Mouse (Mus musculus) layer of hippocampus, adult 2 months (tissue): ENCODE results near the gene Srebf1. TPM values are rescaled to one million over a fixed set of nuclear protein-coding genes. Genes with fewer than 3 reads are reported as not detected.

Experiments used
- DNase-seq, 2 experiments: peaks; one replicate each; pipeline ENCODE4 v3.0.0; 2022; ENCODE audit warnings: low spot score in 2 of 2
- H3K27ac ChIP-seq: fragments of 200-600 bp; 2 replicates; pipeline ENCODE4 v1.8.1; 2022
- H3K4me3 ChIP-seq: fragments of 200-600 bp; 2 replicates; pipeline ENCODE4 v1.8.1; 2022; ENCODE audit warnings: mild to moderate bottlenecking
- CTCF ChIP-seq: fragments of 200-600 bp; conservative IDR thresholded peaks from 2 replicates; pipeline ENCODE4 v1.8.1; 2022; ENCODE audit warnings: antibody characterized with exemption, mild to moderate bottlenecking, moderate library complexity
- total RNA-seq, 2 experiments: library from RNA; stranded (reverse); gene quantifications; 2 replicates each; pipeline ENCODE4 v1.2.3; 2021

The Srebf1 gene
- total RNA-seq, 2 experiments from 2014 or later, result 64.2 to 70.8 TPM

DNA sequence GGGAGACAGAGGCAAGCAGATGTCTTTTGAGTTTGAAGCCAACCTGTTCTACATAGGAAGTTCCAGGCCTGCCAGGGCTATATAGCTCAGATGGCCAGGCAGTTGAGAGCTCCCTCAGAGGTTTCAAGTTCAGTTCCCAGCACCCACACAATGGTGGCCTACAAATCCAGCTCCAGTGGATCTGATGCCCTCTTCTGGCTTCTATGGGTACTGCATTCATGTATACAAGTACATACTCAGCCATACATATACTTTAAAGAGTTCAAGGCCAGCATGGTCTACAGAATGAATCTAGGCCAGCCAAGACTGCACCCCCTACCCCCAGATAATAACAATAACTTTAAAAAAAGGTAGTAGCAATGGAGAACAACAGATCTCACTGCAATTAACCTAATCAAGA, 27.3 kb downstream of the Srebf1 start:
- H3K27ac ChIP-seq, result 0 out of 2 replicates have a peak overlapping the region, but pooled peaks have one; percentile 18
- peak; percentile 76 for TF ChIP-seq CTCF
- DNase-seq, result no peak
- no peak overlapping the region for H3K4me3 ChIP-seq

DNA sequence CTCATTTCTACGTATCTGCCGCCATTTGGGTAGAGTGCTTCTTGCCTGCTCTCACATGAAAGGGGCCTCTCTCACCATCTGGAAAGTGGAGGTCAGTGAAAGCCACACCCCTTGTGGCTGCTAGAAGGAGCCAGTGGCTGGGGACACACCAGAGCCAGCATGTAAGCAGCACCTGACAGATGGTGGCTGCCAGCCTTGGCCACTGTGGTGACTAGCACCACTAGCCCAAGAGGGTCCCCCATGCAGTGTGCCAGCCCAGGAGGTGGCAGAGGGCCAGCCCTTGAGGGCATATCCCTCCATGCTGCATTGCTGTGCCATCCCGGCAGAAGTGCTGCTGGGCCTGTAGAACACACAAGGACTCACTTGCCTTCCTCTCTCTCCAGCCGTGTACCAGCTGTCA, 28.8 kb downstream of the Srebf1 start:
- H3K4me3 ChIP-seq, result no peak overlapping the region
- no peak overlapping the region for H3K27ac ChIP-seq
- TF ChIP-seq CTCF, result no peak
- DNase-seq, result no peak

DNA sequence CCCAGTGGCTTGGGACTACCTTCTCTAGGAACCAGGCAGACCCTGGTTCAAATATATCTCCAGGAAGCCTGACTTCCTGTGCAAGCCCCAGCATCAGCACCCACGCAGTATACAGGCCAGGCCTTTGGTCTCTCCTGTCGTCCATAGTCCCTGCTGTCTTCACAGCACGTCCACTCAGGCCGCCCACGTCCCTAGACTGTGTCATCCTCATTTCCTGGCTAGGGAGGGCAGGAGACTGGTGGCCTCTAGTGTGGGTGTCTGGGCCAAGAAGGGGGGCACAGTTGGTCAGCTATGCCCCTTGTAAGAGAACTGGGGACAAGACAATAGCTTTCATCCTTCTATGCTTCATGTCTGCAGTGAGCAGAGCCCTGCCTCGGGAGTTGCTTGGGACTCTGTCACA, 29.8 kb downstream of the Srebf1 start:
- no peak for DNase-seq
- TF ChIP-seq CTCF, result no peak
- 0 out of 2 replicates have a peak overlapping the region, but pooled peaks have one; percentile 7 for H3K27ac ChIP-seq
- no peak overlapping the region for H3K4me3 ChIP-seq

DNA sequence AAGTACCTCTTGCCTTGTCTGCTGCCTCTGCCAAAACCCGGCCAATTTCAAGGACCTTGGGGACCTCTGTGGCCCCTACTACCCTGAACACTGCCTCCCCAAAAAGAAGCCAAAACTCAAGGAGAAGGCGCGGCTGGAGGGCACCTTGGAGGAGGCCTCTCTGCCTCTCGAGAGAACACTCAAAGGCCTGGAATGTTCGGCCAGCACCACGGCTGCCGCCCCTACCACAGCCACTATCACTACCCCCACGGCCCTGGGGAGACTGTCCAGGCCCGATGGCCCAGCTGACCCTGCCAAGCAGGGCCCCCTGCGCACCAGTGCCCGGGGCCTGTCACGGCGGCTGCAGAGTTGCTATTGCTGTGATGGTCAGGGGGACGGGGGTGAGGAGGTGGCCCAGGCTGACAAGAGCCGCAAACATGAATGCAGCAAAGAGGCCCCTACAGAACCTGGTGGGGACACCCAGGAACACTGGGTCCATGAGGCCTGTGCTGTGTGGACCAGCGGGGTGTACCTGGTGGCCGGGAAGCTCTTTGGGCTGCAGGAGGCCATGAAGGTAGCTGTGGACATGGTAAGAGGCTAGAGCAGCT, 32.2 kb downstream of the Srebf1 start:
- no peak for DNase-seq
- peak overlapping the region; percentile 74 for H3K27ac ChIP-seq
- TF ChIP-seq CTCF, result no peak
- H3K4me3 ChIP-seq, result no peak overlapping the region

DNA sequence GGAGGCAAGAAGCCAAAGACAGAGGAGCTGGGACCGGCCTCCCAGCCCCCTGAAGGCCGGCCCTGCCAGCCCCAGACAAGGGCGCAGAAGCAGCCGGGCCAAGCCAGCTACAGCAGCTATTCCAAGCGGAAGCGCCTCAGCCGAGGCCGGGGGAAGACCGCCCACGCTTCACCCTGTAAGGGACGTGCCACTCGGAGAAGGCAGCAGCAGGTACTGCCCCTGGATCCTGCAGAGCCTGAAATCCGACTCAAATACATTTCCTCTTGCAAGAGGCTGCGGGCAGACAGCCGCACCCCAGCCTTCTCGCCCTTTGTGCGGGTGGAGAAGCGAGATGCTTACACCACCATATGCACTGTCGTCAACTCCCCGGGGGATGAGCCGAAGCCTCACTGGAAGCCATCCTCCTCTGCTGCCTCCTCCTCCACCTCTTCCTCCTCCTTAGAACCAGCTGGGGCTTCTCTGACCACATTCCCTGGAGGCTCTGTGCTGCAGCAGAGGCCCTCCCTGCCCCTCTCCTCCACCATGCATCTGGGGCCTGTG, 32.8 kb downstream of the Srebf1 start:
- H3K4me3 ChIP-seq, result no peak overlapping the region
- TF ChIP-seq CTCF, result no peak
- no peak for DNase-seq
- peak overlapping the region; percentile 74 for H3K27ac ChIP-seq

DNA sequence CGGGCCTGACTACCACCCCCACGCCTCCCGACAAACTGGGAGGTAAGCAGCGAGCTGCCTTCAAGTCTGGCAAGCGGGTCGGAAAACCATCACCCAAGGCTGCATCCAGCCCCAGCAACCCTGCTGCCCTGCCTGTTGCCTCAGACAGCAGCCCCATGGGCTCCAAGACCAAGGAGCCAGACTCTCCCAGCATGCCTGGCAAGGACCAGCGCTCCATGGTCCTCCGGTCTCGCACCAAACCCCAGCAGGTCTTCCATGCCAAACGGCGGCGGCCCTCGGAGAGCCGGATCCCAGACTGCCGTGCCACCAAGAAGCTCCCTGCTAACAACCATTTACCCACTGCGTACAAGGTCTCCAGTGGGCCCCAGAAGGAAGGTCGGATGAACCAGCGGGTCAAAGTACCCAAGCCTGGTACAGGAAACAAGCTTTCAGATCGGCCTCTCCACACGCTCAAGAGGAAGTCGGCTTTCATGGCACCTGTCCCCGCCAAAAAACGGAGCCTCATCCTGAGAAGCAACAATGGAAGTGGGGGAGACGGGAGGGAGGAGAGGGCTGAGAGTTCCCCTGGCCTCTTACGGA, 34.0 kb downstream of the Srebf1 start:
- no peak for TF ChIP-seq CTCF
- Histone ChIP-seq H3K27ac (peak overlapping the region; percentile 74; the same call in 1 of the 2 replicates), H3K4me3 (no peak overlapping the region)
- DNase-seq, result no peak

DNA sequence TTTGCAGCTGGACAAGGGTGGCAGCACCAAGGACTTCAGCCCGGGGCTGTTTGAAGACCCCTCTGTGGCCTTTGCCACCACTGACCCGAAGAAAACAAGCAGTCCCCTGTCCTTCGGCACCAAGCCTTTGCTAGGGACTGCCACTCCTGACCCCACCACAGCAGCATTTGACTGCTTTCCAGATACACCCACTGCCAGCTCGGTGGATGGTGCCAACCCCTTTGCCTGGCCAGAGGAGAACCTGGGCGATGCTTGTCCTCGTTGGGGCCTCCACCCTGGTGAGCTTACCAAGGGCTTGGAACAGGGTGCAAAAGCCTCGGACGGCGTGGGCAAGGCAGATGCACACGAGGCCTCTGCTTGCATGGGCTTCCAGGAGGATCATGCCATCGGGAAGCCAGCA, 35.3 kb downstream of the Srebf1 start:
- DNase-seq, result no peak
- no peak for TF ChIP-seq CTCF
- Histone ChIP-seq H3K27ac (peak overlapping the region; percentile 93; the same call in 1 of the 2 replicates), H3K4me3 (no peak overlapping the region)

DNA sequence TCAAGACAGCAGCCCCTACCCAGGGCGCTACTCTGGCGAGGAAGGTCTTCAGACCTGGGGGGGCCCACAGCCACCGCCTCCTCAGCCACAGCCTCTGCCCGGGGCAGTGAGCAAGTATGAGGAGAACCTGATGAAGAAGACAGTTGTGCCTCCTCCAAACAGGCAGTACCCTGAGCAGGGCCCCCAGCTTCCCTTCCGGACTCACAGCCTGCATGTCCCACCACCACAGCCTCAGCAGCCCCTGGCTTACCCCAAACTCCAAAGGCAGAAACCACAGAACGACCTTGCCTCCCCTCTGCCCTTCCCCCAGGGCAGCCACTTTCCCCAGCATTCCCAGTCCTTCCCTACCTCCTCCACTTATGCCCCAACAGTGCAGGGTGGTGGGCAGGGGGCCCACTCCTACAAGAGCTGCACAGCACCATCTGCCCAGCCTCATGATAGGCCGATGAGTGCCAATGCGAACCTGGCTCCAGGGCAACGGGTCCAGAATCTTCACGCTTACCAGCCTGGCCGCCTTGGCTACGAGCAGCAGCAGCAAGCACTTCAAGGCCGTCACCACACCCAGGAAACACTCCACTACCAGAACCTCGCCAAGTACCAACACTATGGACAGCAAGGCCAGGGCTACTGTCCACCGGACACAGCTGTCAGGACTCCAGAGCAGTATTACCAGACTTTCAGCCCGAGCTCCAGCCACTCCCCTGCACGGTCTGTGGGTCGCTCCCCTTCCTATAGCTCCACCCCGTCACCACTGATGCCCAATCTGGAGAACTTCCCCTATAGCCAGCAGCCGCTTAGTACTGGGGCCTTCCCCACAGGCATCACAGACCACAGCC, 36.8 kb downstream of the Srebf1 start:
- no peak for TF ChIP-seq CTCF
- H3K4me3 ChIP-seq, result peak overlapping the region; percentile 18; the same call in 1 of the 2 replicates
- peak overlapping the region; percentile 93 for H3K27ac ChIP-seq
- DNase-seq, result peak in 1 of 2 experiments; percentile 60

DNA sequence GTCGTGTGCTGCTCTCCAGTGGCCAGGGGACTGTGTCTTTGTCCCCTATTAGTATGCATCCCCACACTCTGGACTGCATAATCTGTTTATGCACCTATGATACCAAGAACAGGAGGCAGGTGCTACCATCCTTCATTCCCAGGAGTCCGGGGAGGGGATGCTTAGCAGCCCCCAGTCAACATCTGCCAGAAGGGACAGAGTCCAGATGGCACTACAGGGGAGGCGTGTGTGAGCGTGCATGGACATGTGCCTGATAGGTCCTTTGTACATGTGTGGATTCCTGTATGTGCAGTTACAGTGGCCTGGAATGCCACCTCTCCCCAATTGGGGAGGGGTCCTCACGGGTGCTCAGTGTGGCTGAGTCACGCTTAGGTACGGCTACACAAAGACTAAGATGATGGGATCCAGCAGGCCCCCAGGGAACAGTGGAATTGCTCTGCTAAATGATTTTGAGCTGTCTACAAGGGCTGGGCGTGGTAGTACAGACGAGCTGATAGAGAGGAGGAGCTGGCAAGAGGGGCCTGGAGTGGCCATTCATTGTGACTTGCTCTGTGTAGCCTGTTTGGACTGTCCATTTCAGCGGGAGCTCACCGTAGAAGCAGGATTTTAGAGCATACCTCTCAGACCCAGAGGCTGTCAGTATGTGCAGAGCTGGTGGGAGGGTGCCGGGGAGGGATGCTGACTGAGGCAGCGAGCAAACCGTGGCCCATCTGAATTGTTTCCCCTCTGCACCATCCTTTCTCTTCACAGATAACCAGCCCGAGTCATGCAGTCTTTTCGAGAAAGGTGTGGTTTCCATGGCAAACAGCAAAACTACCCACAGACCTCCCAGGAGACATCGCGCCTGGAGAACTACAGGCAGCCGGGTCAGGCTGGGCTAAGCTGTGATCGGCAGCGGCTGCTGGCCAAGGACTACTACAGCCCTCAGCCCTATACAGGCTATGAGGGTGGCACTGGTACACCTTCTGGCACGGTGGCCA, 37.7 kb downstream of the Srebf1 start:
- no peak for TF ChIP-seq CTCF
- H3K27ac ChIP-seq, result peak overlapping the region; percentile 93
- no peak for DNase-seq
- H3K4me3 ChIP-seq, result peak overlapping the region; percentile 5; the same call in 1 of the 2 replicates

DNA sequence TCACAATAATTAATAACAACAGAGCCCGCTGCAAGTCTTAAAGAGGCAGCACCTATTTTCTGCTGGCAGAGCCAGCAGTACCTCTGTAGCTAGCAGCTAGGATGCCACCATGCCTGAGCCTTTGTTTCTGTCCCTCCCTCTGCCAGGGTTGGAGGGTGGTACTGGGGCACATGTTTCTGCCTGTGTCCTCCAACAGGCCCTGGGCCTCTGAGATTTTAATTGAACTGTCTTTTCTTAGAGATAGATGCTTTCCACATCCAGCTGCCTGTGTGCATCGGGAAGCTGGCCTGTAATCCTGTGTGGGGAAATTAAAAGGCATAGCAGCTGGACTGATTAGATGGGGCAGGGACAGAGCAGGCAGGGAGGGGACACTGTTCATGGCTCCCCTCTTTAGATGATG, 39.6 kb downstream of the Srebf1 start:
- DNase-seq, result no peak
- H3K4me3 ChIP-seq, result no peak overlapping the region
- peak overlapping the region; percentile 93 for H3K27ac ChIP-seq
- no peak for TF ChIP-seq CTCF

DNA sequence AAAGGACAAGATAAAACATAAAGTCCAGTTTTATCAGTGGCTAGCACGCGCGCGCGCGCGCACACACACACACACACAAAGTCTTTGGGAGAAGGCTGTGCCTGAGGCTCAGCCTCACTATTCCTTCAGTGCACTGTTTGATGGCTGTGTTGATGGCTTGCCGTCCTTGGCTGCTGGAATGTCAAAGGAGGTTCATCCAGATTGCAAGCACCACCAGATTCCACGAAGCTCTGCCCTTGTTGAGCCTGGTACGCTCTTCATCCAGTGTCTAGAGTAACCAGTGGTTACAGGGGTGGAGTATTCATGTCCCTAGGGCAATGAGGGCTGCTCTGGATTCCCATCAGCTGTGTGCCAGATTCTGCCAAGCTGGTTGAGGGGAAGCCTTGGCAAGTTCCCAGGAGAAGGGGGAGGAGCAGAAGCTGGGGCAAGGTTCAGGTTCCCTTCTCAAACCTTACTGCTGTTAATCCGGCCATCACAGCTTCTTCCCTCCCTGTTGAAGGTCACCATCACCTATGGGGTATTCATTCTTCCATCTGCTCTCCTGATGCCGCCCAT, 40.2 kb downstream of the Srebf1 start:
- Histone ChIP-seq H3K4me3 (no peak overlapping the region), H3K27ac (peak overlapping the region; percentile 93)
- TF ChIP-seq CTCF, result no peak
- DNase-seq, result no peak

DNA sequence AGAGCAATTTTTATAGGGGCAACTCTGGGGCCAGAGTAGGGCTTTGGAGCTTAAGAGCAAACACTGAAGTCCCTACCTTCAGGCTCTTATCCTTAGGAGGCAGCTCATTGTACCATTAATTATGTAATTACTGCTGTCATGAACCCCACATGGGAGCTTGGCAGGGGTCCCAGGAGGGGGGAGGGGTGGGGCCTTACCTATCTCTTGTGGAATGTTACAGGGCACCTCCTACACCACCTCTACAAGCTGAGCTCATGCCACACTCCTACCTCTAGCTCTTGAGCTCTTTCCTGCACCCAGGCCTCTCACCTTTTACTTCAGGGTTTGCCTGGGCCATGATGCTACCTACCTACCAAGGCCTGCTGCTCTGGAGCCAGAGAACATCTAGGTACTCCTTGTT, 43.9 kb downstream of the Srebf1 start:
- no peak for DNase-seq
- no peak for TF ChIP-seq CTCF
- no peak overlapping the region for H3K4me3 ChIP-seq
- peak overlapping the region; percentile 99 for H3K27ac ChIP-seq
